Mouse (Mus musculus) CH12.LX (cell line): ENCODE data around the gene Klc1. TPM values are rescaled to one million over a fixed set of nuclear protein-coding genes. Genes with fewer than 3 reads are reported as not detected.

Source experiments
- DNase-seq: peaks from one replicate; pipeline ENCODE4 v3.0.0-alpha.2; 2013; ENCODE audit errors: extremely low read depth
- H3K27ac ChIP-seq: 2 replicates; pipeline ENCODE4 v1.5.1; 2012; ENCODE audit warnings: low read depth, mild to moderate bottlenecking, control low read depth, moderate library complexity; ENCODE audit not compliant: insufficient read depth
- H3K27me3 ChIP-seq: replicated peaks from 2 replicates; pipeline ENCODE3; 2012; ENCODE audit warnings: inconsistent platforms
- H3K36me3 ChIP-seq, 2 experiments: replicated peaks in 1 of 2; 2 replicates each; pipeline versions ENCODE3 to v1.6.1; 2012; ENCODE audit warnings: inconsistent platforms in 1 of 2, low read length in 1 of 2, mild to moderate bottlenecking in 1 of 2, mixed read lengths in 1 of 2, moderate library complexity in 1 of 2; ENCODE audit not compliant: control insufficient read depth in 1 of 2, insufficient read depth in 1 of 2
- H3K4me1 ChIP-seq, 2 experiments: 2 replicates each; pipeline ENCODE4 v1.6.1; 2012; ENCODE audit warnings: inconsistent platforms in 1 of 2, moderate library complexity in 1 of 2; ENCODE audit not compliant: insufficient read depth in 2 of 2, control insufficient read depth in 1 of 2
- H3K4me2 ChIP-seq: 2 replicates; pipeline ENCODE4 v1.6.1; 2012; ENCODE audit warnings: low read depth, mild to moderate bottlenecking, control low read depth; ENCODE audit not compliant: poor library complexity, insufficient read depth, severe bottlenecking
- H3K4me3 ChIP-seq, 3 experiments: fragments of 150-350 bp in 1 of 3; sonication (generic) in 1 of 3; replicated peaks in 1 of 3; 2 replicates each; pipeline versions ENCODE3 to v1.5.1; 2011 to 2012; ENCODE audit warnings: low read depth in 2 of 3, low read length in 2 of 3, mild to moderate bottlenecking in 2 of 3, moderate library complexity in 2 of 3, control low read depth in 1 of 3, improper control_type of control experiment in 1 of 3, inconsistent platforms in 1 of 3, mixed read lengths in 1 of 3; ENCODE audit not compliant: poor library complexity in 1 of 3
- H3K79me2 ChIP-seq: replicated peaks from 2 replicates; pipeline ENCODE4 v1.6.1; 2012; ENCODE audit warnings: mild to moderate bottlenecking, moderate library complexity; ENCODE audit not compliant: control insufficient read depth, poor library complexity, insufficient read depth, severe bottlenecking; ENCODE audit errors: extremely low read depth
- H3K9ac ChIP-seq: 2 replicates; pipeline ENCODE4 v1.6.1; 2012; ENCODE audit warnings: low read depth, mild to moderate bottlenecking, control low read depth, moderate library complexity; ENCODE audit not compliant: insufficient read depth
- H3K9me3 ChIP-seq: replicated peaks from 2 replicates; pipeline ENCODE3; 2012; ENCODE audit warnings: low read length, inconsistent platforms, mixed read lengths
- CHD2 ChIP-seq: IDR thresholded peaks from 2 replicates; pipeline ENCODE4 v1.6.1; 2011; ENCODE audit warnings: low read length, improper control_type of control experiment
- E2F4 ChIP-seq: IDR thresholded peaks from 2 replicates; pipeline ENCODE4 v1.6.1; 2011; ENCODE audit warnings: low read depth, low read length, improper control_type of control experiment; ENCODE audit not compliant: insufficient replicate concordance
- HCFC1 ChIP-seq: IDR thresholded peaks from 2 replicates; pipeline ENCODE4 v1.6.1; 2012; ENCODE audit warnings: low read depth, mild to moderate bottlenecking, inconsistent platforms, low read length, improper control_type of control experiment
- MAFK ChIP-seq: IDR thresholded peaks from 2 replicates; pipeline ENCODE4 v1.6.1; 2011; ENCODE audit warnings: low read length, improper control_type of control experiment; ENCODE audit not compliant: insufficient replicate concordance
- MEF2A ChIP-seq: IDR thresholded peaks from 2 replicates; pipeline ENCODE4 v1.6.1; 2014; ENCODE audit warnings: low read depth, mild to moderate bottlenecking, inconsistent platforms, low read length, improper control_type of control experiment, borderline replicate concordance
- MXI1 ChIP-seq: IDR thresholded peaks from 2 replicates; pipeline ENCODE4 v1.6.1; 2011; ENCODE audit warnings: mild to moderate bottlenecking, low read depth, low read length, improper control_type of control experiment
- MYC ChIP-seq: IDR thresholded peaks from 2 replicates; pipeline ENCODE4 v1.6.1; 2011; ENCODE audit warnings: low read depth, mild to moderate bottlenecking, improper control_type of control experiment, low read length
- NRF1 ChIP-seq: IDR thresholded peaks from 2 replicates; pipeline ENCODE4 v1.6.1; 2014; ENCODE audit warnings: low read depth, mild to moderate bottlenecking, inconsistent platforms, low read length, improper control_type of control experiment, moderate library complexity
- PAX5 ChIP-seq: IDR thresholded peaks from 2 replicates; pipeline ENCODE4 v1.6.1; 2012; ENCODE audit warnings: low read length, inconsistent platforms, mixed read lengths
- POLR2A ChIP-seq: IDR thresholded peaks from 2 replicates; pipeline ENCODE4 v1.6.1; 2011; ENCODE audit warnings: low read depth, mild to moderate bottlenecking, improper control_type of control experiment, low read length
- SMC3 ChIP-seq: IDR thresholded peaks from 2 replicates; pipeline ENCODE4 v1.6.1; 2011; ENCODE audit warnings: low read depth, low read length, improper control_type of control experiment
- ZKSCAN1 ChIP-seq: IDR thresholded peaks from 2 replicates; pipeline ENCODE4 v1.6.1; 2012; ENCODE audit warnings: low read depth, inconsistent platforms, low read length, improper control_type of control experiment, borderline replicate concordance
- ZMIZ1 ChIP-seq: IDR thresholded peaks from 2 replicates; pipeline ENCODE4 v1.6.1; 2012; ENCODE audit warnings: low read depth, mild to moderate bottlenecking, inconsistent platforms, low read length, improper control_type of control experiment
- dilution Hi-C: fragments of 300-500 bp; cut with MboI; formaldehyde crosslinking; loops from 2 replicates; pipeline ENCODE4 v1.14.3; 2020; ENCODE audit warnings: low sequenced_read_pairs; ENCODE audit not compliant: extremely low pct_unique_long_range_greater_than_20kb, extremely low pct_ligation_motif_present
- in situ Hi-C: fragments of 300-500 bp; cut with MboI; formaldehyde crosslinking; loops from 3 replicates; pipeline ENCODE4 v1.14.3; 2019; ENCODE audit warnings: low sequenced_read_pairs, low pct_ligation_motif_present, low pct_unique_long_range_greater_than_20kb, mixed read lengths
- polyA plus RNA-seq: library from polyadenylated mRNA; unstranded; fragments of >175 nt; gene quantifications from 2 replicates; pipeline ENCODE4 v1.2.1, GENCODE M21; 2012; ENCODE audit warnings: low read depth; ENCODE audit not compliant: insufficient read length
- total RNA-seq, 2 experiments: library from RNA; depleted of rRNA; stranded (reverse); fragments of 300-350 nt in 1 of 2; fragments of >200 nt in 1 of 2; gene quantifications; 2 replicates each; pipeline ENCODE4 v1.2.3; 2012 to 2014

Gene Klc1
- total and polyA plus RNA-seq, 3 experiments = 45.6 to 77.0 (median 55.1) TPM

GRCm38 (mm10) chr12:111816967-111817366 lies 58.3 kb downstream of the Klc1 start:
- no peak for TF ChIP-seq MEF2A
- TF ChIP-seq SMC3 = peak; percentile 3; the same call in 1 of the 2 replicates
- TF ChIP-seq, all 38 proteins: peak for 1
- no peak overlapping the region for H3K4me2 ChIP-seq
- in situ Hi-C loops = no loop called here
- peaks cover 10 to 18% of the 10 kb centered on the region in 2 experiments for H3K4me1 ChIP-seq
- no peaks in the 10 kb centered on the region for H3K79me2 ChIP-seq
- H3K36me3 ChIP-seq = peaks cover 0 to 17% of the 10 kb centered on the region in 2 experiments
- H3K27me3 ChIP-seq = no peaks in the 10 kb centered on the region
- no peak overlapping the region for H3K9ac ChIP-seq
- no peaks in the 10 kb centered on the region for H3K9me3 ChIP-seq
- DNase-seq = no peak
- H3K27ac ChIP-seq = no peak overlapping the region
- dilution Hi-C loops = no loop called here
- H3K4me3 ChIP-seq = no peak overlapping the region

GRCm38 (mm10) chr12:111817991-111818390 lies 59.3 kb downstream of the Klc1 start:
- Histone ChIP-seq H3K27ac (no peak overlapping the region), H3K4me2 (no peak overlapping the region), H3K27me3 (no peaks in the 10 kb centered on the region), H3K79me2 (no peaks in the 10 kb centered on the region), H3K4me3 (no peak overlapping the region), H3K9me3 (no peaks in the 10 kb centered on the region), H3K9ac (no peak overlapping the region), H3K36me3 (peaks cover 0 to 17% of the 10 kb centered on the region in 2 experiments), H3K4me1 (peaks cover 5 to 12% of the 10 kb centered on the region in 2 experiments)
- no peak for DNase-seq
- in situ Hi-C loops = no loop called here
- dilution Hi-C loops = no loop called here
- TF ChIP-seq HCFC1 = no peak

- Histone ChIP-seq H3K4me2 (no peak overlapping the region), H3K36me3 (peaks cover 11 to 37% of the 10 kb centered on the region in 2 experiments), H3K9me3 (no peaks in the 10 kb centered on the region), H3K27me3 (no peaks in the 10 kb centered on the region), H3K9ac (no peak overlapping the region), H3K4me3 (no peak overlapping the region), H3K27ac (no peak overlapping the region), H3K4me1 (peaks cover 4 to 7% of the 10 kb centered on the region in 2 experiments; a peak in 3 of 4 replicates), H3K79me2 (no peaks in the 10 kb centered on the region)
- TF ChIP-seq NRF1 (no peak), MXI1 (no peak), ZMIZ1 (no peak), E2F4 (no peak), ZKSCAN1 (no peak), PAX5 (no peak), CHD2 (no peak), MYC (no peak), MAFK (no peak), POLR2A (no peak)
- no peak for DNase-seq
- in situ Hi-C loops (no loop called here), dilution Hi-C loops (no loop called here)
Measured at GRCm38 (mm10) chr12:111819936-111820335, 61.3 kb downstream of the Klc1 start.
